Mouse (Mus musculus): Measurements from ENCODE around the gene Setd5. TPM values are rescaled to one million over a fixed set of nuclear protein-coding genes. Genes with fewer than 3 reads are reported as not detected.

Setd5 gene
- polyA plus RNA-seq, 1 experiment = 77.4 TPM

DNA sequence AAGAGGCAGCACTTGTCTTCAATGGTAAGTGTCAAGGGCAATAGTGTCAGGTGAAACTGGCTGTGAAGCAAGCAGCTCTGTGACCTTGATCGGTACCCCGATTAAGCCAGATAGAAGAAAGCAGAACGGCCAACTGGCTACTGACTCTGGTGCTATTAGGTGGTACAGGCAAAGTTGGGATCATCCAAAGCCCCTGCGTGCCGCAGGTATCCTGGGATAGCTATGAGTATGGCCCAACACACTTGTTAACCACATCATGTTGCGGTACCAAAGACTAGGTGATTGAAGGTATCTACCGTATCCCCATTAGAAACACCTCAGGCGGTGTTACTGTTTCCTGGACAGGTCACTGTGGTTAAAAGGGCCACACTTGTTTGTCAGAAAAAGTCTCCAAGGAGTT is 76.9 kb downstream of the Setd5 start:
- TF ChIP-seq POLR2A (IDR thresholded peaks at IDR 0.05; ENCODE audit: borderline replicate concordance, extremely low read depth, insufficient read depth, insufficient read length, poor library complexity, severe bottlenecking) (no peak), CTCF (IDR thresholded peaks at IDR 0.05; ENCODE audit: borderline replicate concordance, extremely low read depth, insufficient read depth, insufficient read length) (no peak)
- DNase-seq (ENCODE audit: low read depth) = no peak

DNA sequence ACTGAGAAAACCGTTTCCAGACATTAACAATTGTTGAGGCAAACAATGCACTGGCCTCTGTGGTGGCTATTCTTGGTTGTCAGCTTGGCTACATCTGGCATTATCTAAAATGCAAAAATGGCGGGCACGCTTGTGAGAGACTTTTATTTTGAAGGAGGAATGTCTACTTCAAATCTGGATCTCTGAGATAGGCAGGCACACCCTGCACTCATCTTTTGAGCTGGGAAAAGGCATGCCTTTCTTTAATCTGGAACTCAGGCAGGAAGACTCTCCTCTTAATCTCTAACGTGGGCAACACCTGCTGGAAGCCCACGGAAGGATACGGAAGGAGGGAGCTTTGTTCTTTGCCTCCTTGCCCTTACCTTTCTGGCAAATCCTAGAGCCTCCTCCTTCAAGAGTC is 77.7 kb downstream of the Setd5 start:
- DNase-seq (ENCODE audit: low read depth) = no peak
- TF ChIP-seq CTCF (IDR thresholded peaks at IDR 0.05; ENCODE audit: borderline replicate concordance, extremely low read depth, insufficient read depth, insufficient read length) = no peak
- no peak for TF ChIP-seq POLR2A (IDR thresholded peaks at IDR 0.05; ENCODE audit: borderline replicate concordance, extremely low read depth, insufficient read depth, insufficient read length, poor library complexity, severe bottlenecking)

DNA sequence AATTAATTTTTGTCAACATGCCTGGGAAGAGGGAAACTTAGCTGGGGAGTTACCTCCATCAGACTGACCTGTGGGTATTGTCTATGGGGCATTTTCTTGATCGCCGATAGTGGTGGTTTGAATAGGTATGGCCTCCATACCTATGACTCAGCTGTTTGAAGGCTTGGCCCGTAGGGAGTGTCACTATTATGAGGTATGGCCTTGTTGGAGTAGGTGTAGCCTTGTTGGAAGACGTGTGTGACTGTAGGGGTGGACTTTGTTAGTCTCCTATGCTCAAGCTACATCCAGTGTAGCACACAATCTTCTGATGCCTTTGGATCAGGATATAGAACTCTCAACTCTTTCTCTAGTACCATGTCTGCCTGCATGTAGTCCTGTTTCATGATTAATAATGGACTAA is 78.9 kb downstream of the Setd5 start:
- no peak for DNase-seq (ENCODE audit: low read depth)

DNA sequence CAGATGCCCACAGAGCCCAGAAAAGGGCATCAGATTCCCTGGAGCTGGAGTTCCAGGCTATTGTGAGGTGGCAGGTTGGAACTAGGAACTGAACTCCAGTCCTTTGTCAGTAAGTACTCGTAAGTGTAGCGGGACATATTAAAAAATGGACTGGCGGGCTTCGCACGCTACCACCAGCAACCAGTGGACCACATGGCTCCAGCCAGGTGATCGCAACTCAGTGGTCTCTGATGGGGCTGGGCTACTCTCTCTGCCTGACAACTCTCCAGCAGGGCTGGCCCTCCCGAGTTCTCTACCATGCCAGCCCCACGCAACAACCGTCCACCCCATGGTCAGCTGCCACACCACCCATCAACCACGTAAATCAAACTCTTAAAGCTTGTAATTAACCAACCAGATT is 82.9 kb downstream of the Setd5 start:
- no peak for DNase-seq (ENCODE audit: low read depth)

More for the DNA sequence above, 78.9 kb downstream of the Setd5 start:
- TF ChIP-seq POLR2A (IDR thresholded peaks at IDR 0.05; ENCODE audit: borderline replicate concordance, extremely low read depth, insufficient read depth, insufficient read length, poor library complexity, severe bottlenecking) (no peak), CTCF (IDR thresholded peaks at IDR 0.05; ENCODE audit: borderline replicate concordance, extremely low read depth, insufficient read depth, insufficient read length) (no peak)

DNA sequence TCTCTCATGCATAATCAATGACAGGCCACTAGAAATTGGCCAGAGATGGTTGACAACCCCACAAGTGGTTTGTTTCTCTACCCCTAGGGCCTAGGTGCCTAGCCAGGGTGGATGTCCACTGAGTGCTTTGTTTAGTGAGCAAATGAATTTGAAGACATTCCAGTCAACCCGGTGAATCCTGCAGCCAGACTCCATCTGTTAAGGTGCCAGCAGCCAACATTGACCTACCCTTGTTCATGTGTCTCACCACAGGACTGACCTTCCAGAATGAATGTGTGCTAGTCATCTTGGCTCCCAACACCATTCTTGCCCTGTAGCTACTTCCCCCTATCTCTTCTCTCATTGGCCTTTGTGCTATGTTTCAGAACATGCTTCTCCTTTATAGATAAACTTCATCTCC is 84.8 kb downstream of the Setd5 start:
- DNase-seq (ENCODE audit: low read depth) = no peak

More for the DNA sequence above, 82.9 kb downstream of the Setd5 start:
- TF ChIP-seq POLR2A (IDR thresholded peaks at IDR 0.05; ENCODE audit: borderline replicate concordance, extremely low read depth, insufficient read depth, insufficient read length, poor library complexity, severe bottlenecking) = no peak
- no peak for TF ChIP-seq CTCF (IDR thresholded peaks at IDR 0.05; ENCODE audit: borderline replicate concordance, extremely low read depth, insufficient read depth, insufficient read length)

DNA sequence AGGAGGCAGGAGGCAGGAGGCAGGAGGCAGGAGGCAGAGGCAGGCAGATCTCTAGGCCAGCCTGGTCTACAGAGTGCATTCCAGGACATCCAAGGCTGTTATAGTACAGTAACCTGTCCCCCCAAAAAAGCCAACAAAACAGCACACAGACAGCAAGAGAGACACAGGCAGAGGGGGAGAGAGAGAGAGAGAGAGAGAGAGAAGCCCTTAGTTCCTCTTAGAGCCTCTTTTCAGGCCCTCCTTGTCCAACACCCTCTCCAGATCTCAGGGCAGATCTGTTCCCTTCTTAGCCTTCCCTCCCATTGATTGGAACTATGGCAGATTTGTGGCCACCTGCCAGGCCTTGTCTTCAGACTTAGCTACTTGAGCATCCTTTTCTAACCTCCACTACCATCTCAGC is 86.3 kb downstream of the Setd5 start:
- TF ChIP-seq CTCF (IDR thresholded peaks at IDR 0.05; ENCODE audit: borderline replicate concordance, extremely low read depth, insufficient read depth, insufficient read length) (no peak), POLR2A (IDR thresholded peaks at IDR 0.05; ENCODE audit: borderline replicate concordance, extremely low read depth, insufficient read depth, insufficient read length, poor library complexity, severe bottlenecking) (no peak)
- DNase-seq (ENCODE audit: low read depth) = no peak

More for the DNA sequence above, 84.8 kb downstream of the Setd5 start:
- TF ChIP-seq POLR2A (IDR thresholded peaks at IDR 0.05; ENCODE audit: borderline replicate concordance, extremely low read depth, insufficient read depth, insufficient read length, poor library complexity, severe bottlenecking) (no peak), CTCF (IDR thresholded peaks at IDR 0.05; ENCODE audit: borderline replicate concordance, extremely low read depth, insufficient read depth, insufficient read length) (no peak)

DNA sequence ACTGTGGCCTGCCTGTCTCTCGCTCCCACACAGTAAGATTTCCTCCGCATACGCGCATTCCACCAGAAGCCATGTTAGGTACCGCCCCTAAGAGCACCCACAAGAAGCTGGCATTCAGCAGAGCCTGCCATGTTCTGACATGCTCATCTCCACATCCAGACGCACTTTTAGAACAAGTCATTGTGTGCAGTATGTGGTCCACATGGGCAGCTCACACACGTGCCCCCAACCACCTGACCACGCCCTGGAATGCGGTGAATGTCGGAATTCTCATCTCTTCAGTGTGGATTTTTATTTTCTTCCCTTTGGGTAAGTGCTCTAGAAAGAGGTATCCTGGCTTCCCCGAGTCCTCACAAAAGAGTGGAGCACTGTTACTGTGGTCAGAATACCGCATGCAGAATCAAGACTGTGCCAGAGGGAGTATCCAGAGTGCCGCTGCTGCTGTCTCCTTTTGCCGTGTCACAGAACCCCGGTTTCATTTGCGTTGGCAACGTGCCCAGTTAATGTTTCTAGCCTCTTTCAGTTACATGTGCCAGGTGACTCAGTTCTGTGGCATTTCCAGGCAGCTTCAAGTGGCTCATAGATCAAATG is 89.6 kb downstream of the Setd5 start:
- TF ChIP-seq CTCF (IDR thresholded peaks at IDR 0.05; ENCODE audit: borderline replicate concordance, extremely low read depth, insufficient read depth, insufficient read length) = no peak
- no peak for TF ChIP-seq POLR2A (IDR thresholded peaks at IDR 0.05; ENCODE audit: borderline replicate concordance, extremely low read depth, insufficient read depth, insufficient read length, poor library complexity, severe bottlenecking)
- DNase-seq (ENCODE audit: low read depth) = peak; percentile 79

DNA sequence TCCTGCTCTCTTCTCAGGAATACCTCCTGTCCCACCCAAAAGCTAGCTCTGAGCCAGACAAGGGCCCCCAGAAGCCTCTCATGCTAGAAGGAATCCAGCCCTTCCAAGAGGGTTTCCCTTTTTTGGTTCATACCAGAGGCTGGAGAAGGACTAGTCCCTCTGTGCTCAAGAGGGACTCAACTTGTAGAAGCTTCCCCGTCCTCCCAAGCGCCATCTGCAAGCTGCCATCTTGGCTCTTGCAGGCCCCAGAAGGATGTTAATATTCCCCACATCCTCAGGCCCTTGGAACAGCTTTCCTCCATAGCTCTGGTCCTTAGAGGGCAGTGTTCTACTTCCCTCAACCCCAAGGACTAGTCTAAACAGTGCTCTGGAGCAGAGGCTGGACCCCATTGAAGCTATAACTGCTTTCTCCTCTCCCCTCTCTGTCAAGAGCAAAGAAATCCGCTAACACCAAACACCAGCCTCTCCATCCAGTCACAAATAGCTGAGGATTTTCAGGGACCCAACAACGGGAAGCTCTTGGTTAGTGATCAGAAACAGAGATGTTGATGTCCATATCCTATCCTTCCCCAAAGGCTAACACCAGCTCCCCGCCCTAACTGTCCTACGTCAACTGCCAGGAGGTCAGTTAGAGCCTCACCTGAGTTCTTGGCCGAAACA is 91.3 kb downstream of the Setd5 start:
- DNase-seq (ENCODE audit: low read depth) = no peak
- TF ChIP-seq POLR2A (IDR thresholded peaks at IDR 0.05; ENCODE audit: borderline replicate concordance, extremely low read depth, insufficient read depth, insufficient read length, poor library complexity, severe bottlenecking) (no peak), CTCF (IDR thresholded peaks at IDR 0.05; ENCODE audit: borderline replicate concordance, extremely low read depth, insufficient read depth, insufficient read length) (no peak)

DNA sequence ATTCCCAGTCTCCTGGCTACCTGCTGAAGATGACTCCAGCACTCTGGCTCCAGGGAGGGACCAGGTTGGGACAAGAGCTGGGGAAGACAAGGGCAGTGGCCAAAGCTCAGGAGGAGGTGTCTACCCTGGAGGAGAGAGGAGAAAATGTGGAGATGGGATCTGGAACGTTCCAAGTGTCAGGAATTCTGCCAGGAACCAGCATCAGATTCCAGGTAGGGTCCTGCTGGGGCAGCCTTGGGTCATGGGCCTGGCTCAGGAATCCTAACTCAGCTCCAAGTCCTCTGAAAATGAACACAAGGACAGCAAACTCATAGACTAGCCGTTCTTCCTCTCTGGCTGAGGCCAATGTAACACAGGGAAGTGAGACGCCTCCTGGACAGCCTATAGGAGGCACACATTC is 92.7 kb downstream of the Setd5 start:
- TF ChIP-seq POLR2A (IDR thresholded peaks at IDR 0.05; ENCODE audit: borderline replicate concordance, extremely low read depth, insufficient read depth, insufficient read length, poor library complexity, severe bottlenecking) (no peak), CTCF (IDR thresholded peaks at IDR 0.05; ENCODE audit: borderline replicate concordance, extremely low read depth, insufficient read depth, insufficient read length) (no peak)
- no peak for DNase-seq (ENCODE audit: low read depth)

DNA sequence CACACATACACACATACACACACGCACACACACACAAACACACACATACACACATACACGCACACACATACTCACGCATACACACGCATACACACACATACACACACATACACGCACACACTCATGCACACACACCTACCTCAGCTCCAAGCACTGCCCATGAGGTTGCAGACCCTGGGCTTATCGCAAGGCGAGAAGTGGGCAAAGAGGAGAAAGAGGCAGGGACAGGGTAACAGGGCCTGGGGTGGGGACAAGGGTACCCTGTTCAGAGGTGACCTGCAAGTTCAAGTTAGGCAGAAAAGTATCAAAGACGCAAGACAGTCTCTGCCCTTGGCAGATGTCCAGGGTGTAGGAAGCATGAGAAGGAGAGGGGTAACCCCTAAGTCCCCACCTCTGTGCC is 93.5 kb downstream of the Setd5 start:
- no peak for TF ChIP-seq POLR2A (IDR thresholded peaks at IDR 0.05; ENCODE audit: borderline replicate concordance, extremely low read depth, insufficient read depth, insufficient read length, poor library complexity, severe bottlenecking)
- no peak for TF ChIP-seq CTCF (IDR thresholded peaks at IDR 0.05; ENCODE audit: borderline replicate concordance, extremely low read depth, insufficient read depth, insufficient read length)
- DNase-seq (ENCODE audit: low read depth) = no peak

DNA sequence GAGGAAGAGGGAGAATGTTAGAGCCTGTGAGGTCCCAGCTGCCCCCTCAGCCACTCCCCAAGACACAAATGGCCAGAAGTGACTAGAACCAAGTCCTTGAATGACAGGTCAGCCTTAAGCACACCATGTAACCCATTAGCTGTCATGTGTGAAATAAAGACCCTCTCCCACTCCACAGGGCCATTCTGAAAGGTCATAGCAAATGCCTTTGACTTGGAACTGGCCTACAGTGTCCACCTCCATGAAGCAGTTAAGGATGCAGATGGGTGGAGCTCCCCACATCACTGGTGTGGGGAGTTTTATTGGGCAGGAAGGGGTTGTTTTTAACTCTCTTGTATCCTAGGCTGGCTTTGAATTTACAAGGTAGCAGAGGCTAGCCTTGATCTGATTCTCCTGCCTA is 94.8 kb downstream of the Setd5 start:
- DNase-seq (ENCODE audit: low read depth) = no peak
- no peak for TF ChIP-seq POLR2A (IDR thresholded peaks at IDR 0.05; ENCODE audit: borderline replicate concordance, extremely low read depth, insufficient read depth, insufficient read length, poor library complexity, severe bottlenecking)

DNA sequence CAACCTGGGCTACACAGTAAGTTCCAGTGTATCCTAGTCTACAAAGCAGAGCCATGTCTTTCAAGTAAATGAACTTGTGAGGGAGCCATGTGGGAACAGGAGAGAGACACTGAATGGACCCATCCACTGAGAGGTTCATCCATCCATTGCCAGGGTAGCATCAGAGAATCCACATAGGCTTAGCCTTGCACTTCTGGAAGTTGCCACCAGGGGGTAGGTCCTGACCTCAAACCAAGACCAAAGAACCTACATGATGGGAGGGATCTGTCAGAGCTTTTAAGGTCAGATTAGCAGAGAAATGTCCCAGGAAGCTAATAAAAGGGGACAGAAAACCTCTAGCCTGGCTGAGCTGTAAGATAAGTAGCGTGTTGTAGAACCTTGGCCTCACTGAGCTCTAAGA is 95.4 kb downstream of the Setd5 start:
- DNase-seq (ENCODE audit: low read depth) = peak; percentile 67
- TF ChIP-seq POLR2A (IDR thresholded peaks at IDR 0.05; ENCODE audit: borderline replicate concordance, extremely low read depth, insufficient read depth, insufficient read length, poor library complexity, severe bottlenecking) (no peak), CTCF (IDR thresholded peaks at IDR 0.05; ENCODE audit: borderline replicate concordance, extremely low read depth, insufficient read depth, insufficient read length) (peak; percentile 77; the same call in 1 of the 2 replicates)

Data from brain, embryonic 14.5 days (tissue).